Mouse (Mus musculus) gastrocnemius, postnatal 14 days (tissue): ENCODE measurements around the gene Sec14l1. TPM values are rescaled to one million over a fixed set of nuclear protein-coding genes. Genes with fewer than 3 reads are reported as not detected.

Experiments
- DNase-seq: peaks from one replicate; pipeline ENCODE4 v3.0.0; 2021; ENCODE audit warnings: mixed read lengths
- intact Hi-C: fragments of 180-260 bp; cut with DNase I; formaldehyde crosslinking; loops from one replicate; pipeline ENCODE4 v1.15.1; 2025; ENCODE audit warnings: low total_unique reads
- total RNA-seq, 2 experiments: library from RNA; stranded (reverse); gene quantifications; 2 replicates each; pipeline ENCODE4 v1.2.3; 2021

The Sec14l1 gene
- total RNA-seq, 2 experiments from 2014 or later = 58.1 to 58.7 TPM

DNA sequence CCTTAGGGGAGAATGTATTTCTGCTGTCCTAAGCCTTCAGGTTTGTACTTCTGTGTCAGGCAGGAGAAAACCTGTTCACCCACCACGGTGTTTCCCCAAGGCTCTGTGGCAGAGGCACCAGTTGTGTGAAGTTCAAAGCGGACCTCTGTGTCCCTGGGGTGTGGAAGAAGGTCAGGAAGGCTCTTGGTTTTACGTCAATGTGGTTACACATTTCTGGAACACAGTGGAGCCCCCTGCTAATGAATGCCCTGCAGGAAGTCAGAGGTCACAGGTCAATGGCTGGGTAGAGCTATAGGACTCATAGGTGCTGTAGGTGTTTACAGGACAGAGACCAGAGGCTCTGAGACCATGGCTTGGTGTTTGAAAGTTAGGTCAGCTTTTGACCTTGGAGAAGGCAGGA lies 9.7 kb upstream of the Sec14l1 start:
- no peak for DNase-seq
- intact Hi-C loops = no loop called here

DNA sequence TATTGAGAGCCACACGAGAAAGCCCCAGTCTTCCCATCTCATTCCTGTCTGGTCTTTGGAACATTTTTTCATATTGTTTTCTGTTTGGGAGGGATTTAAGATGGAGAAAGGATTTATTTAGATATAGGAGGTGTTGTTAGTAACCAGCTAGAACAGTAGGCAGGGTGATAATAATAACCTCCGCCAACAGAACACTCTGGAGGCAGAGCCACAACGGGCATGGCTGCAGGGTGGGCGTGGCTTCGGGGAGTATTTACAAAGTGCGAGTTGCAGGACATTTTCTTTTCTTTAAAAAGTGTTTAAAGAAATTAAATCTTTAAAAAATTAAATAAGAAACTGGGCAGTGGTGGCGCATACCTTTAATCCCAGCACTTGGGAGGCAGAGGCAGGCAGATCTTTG lies 9.1 kb upstream of the Sec14l1 start:
- intact Hi-C loops = no loop called here

GRCm38 (mm10) chr11:117106633-117107334 lies 8.2 kb upstream of the Sec14l1 start:
- intact Hi-C loops = no loop called here
- no peak for DNase-seq

More for the DNA sequence above, 9.1 kb upstream of the Sec14l1 start:
- no peak for DNase-seq

DNA sequence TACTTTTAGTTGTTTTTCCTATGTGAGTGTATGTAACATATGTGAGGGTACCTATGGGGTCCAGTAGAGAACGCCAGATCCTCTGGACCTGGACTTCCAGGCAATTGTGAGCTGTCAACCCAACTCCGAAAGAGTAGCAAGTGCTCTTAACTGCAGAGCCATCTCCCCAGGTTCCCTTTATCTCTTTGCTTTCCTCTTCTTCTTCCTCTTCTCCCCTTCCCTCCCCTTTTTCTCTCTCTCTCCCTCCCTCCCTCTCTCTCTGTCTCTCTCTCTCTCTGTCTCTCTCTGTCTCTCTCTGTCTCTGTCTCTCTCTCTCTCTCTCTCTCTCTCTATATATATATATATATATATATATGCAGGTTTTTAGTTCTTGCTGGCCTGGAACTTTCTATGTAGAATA lies 7.1 kb upstream of the Sec14l1 start:
- no peak for DNase-seq
- intact Hi-C loops = no loop called here

- intact Hi-C loops = no loop called here
- peak; percentile 83 for DNase-seq
Measured at GRCm38 (mm10) chr11:117108595-117108994, 6.4 kb upstream of the Sec14l1 start.

GRCm38 (mm10) chr11:117109179-117109954 lies 5.6 kb upstream of the Sec14l1 start:
- intact Hi-C loops = no loop called here
- DNase-seq = no peak

- DNase-seq = no peak
- intact Hi-C loops = no loop called here
Measured at GRCm38 (mm10) chr11:117111967-117112648, 2.9 kb upstream of the Sec14l1 start.

DNA sequence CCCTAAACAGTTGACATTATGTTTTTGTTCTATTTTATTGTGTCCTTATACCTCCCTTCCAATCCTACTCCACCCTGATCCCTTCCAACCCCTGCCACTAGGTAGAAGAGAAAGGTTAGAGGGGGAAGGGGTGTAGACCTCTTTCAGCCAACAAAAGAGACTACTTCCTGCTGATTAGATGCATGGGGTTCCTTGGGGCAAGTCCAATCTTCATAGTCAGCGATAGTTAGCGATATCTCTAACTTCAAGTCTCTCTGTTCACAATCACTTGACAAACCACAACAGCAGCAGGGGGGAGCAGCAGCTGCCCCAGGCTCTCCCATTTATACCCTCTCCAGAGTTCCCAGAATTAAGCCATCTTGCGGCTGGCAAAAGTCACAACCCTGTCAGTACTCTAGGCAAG lies 2.3 kb upstream of the Sec14l1 start:
- no peak for DNase-seq
- intact Hi-C loops = no loop called here

- no peak for DNase-seq
- intact Hi-C loops = no loop called here
Measured at GRCm38 (mm10) chr11:117113377-117113776, 1.6 kb upstream of the Sec14l1 start.

- DNase-seq = no peak
- intact Hi-C loops = no loop called here
Measured at GRCm38 (mm10) chr11:117114231-117114591, 757 bp upstream of the Sec14l1 start.

- DNase-seq = peak; percentile 84
- intact Hi-C loops = loop anchor here (5.0 kb wide), 1 partner anchor 33 kb away; no protein-coding TSS in a partner anchor
Measured at GRCm38 (mm10) chr11:117115346-117116219, 615 bp downstream of the Sec14l1 start.

DNA sequence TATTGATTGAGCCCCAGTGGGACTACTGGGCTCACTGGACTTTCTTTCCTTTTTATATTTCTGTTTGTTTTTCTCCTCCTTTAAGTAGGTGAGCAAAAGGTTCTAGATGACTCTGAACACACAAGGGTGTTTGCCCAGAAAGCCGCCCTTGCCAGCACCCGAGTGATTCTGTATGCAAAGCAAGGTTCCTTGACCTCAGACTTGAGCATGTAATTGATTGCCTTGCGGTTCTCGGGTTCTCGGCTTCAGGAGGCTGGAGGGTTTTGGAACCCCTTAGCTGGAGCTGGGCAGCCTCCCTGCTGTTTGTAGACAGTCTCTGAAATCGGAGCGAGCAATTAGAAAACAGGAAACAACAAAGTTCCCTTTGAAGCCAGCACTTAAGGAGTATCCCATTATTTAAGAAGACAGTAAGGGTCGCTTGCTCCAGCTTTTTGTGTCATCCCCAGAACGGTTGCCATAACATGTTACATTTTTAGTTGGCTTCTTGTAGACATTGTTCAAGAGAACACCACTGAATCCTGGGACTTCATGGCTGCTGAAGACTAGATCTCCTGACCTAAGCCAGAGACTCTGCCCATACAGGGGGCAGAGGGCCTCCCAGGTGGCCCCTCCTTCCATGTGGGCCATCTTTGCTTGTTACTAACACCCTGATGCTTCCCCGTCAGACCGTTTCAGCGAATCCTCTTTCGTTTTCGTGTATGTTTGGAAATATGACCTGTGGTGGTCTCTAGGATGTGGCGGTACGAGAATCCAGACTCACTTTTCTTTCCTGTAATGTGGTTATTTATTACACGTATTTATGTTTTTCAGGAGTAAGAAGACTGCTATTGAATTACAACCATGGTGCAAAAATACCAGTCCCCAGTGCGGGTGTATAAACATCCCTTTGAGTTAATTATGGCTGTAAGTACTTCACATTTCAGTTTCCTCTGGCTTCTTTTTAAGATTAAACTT lies 1.7 kb downstream of the Sec14l1 start:
- intact Hi-C loops = loop anchor here (5.0 kb wide), 1 partner anchor 34 kb away; no protein-coding TSS in a partner anchor
- DNase-seq = no peak

DNA sequence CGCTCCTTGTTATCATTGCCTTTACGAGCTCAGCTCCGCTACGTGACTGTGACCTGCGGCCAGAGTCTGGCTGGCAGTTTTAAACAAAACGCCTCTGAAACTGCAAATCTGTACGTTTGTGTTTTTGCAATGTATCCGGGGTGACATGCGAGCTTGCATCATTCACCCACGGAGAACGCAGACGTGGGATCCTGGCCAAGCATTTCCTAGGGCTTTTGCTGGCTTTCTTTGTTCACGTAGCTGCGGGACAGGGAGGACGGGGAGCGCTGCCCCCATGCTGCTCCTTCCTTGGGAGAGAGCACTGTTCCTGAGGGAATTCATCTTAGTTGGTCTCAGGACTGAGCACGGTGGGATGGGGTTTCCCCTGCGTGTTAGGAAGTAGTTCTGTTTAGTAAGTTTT lies 2.4 kb downstream of the Sec14l1 start:
- DNase-seq = no peak
- intact Hi-C loops = loop anchor here (5.0 kb wide), 1 partner anchor 35 kb away; no protein-coding TSS in a partner anchor

GRCm38 (mm10) chr11:117117791-117118190 lies 2.8 kb downstream of the Sec14l1 start:
- no peak for DNase-seq
- intact Hi-C loops = loop anchor here (5.0 kb wide), 1 partner anchor 35 kb away; no protein-coding TSS in a partner anchor

DNA sequence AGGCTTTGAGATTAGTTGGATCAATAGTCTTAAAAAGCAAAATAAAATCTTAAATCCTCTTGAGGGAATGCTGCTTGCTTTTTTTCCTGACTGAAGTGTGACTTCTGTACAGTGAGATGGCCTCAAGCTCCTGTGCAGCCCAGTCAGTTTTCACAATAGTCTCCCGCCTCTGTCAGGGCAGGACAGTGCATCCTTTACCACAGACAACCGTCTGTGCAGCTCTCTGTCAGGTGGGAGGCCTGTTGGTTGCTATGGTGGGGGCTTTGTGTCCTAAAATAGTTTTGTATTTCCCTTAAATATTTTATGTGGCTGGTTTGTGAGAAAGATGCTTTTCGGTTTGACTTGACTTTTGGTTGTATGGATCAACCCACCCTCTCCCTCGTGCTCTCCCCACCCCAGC lies 3.3 kb downstream of the Sec14l1 start:
- intact Hi-C loops = loop anchor here (5.0 kb wide), 1 partner anchor 36 kb away; no protein-coding TSS in a partner anchor
- no peak for DNase-seq

- intact Hi-C loops = loop anchor here (5.0 kb wide), 1 partner anchor 37 kb away; no protein-coding TSS in a partner anchor
- DNase-seq = peak; percentile 56
Measured at GRCm38 (mm10) chr11:117118721-117119321, 3.9 kb downstream of the Sec14l1 start.

DNA sequence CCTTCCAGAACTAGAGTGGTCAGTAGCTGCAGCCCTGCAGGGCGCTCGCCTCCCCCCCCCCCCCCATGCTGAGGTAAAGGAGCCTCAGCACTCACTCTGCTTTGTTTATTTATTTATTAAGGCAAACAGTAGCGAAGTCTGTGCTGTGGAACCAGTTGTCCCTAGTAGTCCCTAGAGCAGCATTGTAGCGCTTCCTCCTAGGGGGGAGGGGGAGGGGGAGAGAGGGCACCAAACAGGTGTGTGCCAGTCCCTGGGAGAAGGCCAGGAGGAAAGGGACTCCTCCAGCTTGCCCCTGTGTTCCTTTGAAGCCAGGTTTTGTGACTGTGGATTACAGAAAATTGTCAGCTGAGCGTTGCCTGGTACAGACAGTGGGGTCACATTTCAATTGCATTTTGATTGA lies 4.8 kb downstream of the Sec14l1 start:
- DNase-seq = no peak
- intact Hi-C loops = loop anchor here (5.0 kb wide), 1 partner anchor 37 kb away; no protein-coding TSS in a partner anchor
